Mouse (Mus musculus) embryonic fibroblast, embryonic 13.5 days (primary cell): ENCODE results near the gene Zdhhc20.

Source experiments
- CTCF ChIP-seq: IDR thresholded peaks from 2 replicates; pipeline ENCODE4 v1.5.1; 2011; ENCODE audit warnings: mild to moderate bottlenecking, control low read depth, low read length, moderate library complexity, borderline replicate concordance; ENCODE audit not compliant: insufficient read depth
- POLR2A ChIP-seq: IDR thresholded peaks from 2 replicates; pipeline ENCODE4 v1.6.1; 2011; ENCODE audit warnings: low read depth, mild to moderate bottlenecking, control low read depth, low read length, moderate library complexity

DNA sequence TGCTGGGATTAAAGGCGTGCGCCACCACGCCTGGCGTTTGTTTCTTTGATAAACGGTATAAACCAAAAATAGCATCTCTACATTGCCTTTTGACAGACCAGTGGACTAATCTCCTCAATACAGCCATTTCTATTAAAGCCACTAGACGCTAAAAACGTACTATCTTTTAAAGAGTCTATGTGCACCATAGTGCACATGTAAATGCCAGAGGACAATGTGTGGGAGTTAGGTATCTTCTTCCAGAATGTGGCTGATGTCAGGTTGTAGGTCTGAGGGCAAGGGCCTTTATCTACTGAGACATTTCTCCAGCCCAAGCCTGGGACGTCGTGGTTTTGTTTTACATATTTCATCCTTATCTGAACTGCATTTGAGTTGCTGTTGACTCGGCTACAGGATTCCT, 54.9 kb downstream of the Zdhhc20 start:
- no peak for TF ChIP-seq POLR2A
- TF ChIP-seq CTCF = no peak
